Mouse (Mus musculus): ENCODE measurements at regions not wholly inside any gene's neighbourhood (a gene's known extent, or its start where the extent isn't known, plus 50 kb on each side); places are given as distances from the start of the nearest gene placed in this dataset.

GRCm38 (mm10) chr4:82123101-82123500, 582.4 kb downstream of the Nfib start:
- TF ChIP-seq CTCF (IDR thresholded peaks at IDR 0.05) (no peak), EP300 (IDR thresholded peaks at IDR 0.05) (no peak)

Measured in lung, postnatal 0 days (tissue).